Mouse (Mus musculus): Measurements from ENCODE around the gene Itga6.
A peak's percentile ranks its signal among the peaks of the same experiment; 100 is the strongest.

Gene Itga6

DNA sequence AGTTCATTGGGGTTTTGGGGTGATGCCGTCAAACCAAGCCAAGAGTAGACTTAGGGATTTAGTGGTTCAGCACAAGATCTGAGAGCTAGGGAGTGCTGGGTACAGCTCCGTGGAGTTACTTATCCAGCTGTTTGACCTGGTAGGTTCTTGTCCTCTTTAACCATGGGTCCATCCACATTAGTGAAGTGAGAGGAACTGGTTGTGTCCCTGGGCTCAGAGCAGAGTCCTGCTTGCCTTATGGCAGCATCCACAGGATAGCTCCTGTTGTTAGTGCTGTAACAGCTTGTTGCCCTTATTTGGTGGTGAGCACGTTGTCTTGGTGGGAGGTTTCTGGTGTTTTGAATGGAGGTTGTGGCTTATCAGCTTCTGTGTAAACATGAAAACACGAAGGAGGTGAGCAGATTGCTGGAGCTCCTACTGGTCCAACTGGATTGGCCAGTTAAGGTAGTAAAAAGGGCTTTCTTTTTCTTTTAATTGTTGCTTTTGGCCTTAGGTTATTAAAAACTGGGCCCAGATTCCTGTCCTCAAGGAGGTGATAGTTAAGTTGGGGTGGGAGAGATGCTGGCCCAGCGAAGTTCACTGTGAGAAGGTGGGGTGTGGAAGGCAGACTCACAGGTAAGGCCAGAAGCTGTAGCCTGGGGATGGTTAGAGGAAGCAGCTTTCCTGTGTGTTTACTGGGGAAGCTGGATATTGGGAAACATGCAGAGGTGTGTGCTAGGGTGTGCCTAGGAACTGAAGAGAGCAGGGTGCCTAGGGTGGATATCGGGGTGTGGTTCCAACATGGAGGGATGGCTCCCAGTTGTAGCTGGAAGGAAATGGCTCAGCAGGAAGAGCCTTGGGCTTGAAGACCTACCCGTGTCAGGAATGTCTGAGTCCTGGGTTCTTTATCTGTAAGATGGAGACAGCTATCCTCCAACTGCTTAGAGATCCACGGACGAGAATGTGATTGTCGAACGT, 60.5 kb downstream of the Itga6 start:
- no peak for DNase-seq

DNA sequence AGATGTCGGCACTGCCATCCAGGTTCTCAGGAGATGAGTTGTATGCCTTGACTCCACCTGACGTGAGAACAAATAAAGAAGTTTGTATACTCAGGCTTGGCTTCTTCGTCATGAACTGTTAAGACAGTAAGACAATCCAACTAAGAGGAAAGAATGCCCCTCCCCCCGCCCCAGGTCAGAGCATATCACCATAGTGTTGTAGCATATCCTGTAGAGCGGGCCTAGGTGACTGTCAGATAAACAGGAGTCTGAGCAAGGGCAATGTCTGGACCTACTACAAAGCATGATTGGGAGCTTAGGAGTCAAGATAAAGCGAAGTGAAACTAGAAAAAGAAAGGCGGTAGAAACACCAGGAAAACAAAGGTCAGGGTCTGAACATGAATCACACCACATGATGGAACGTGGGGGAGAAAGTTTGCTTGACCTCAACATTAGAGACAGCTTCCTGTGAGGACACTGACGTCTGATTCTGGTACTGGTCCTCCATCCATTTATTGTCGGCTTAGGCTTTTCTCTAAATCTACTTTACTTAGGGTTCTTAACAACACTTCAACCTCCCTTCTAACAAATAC, 64.0 kb downstream of the Itga6 start:
- DNase-seq = no peak

DNA sequence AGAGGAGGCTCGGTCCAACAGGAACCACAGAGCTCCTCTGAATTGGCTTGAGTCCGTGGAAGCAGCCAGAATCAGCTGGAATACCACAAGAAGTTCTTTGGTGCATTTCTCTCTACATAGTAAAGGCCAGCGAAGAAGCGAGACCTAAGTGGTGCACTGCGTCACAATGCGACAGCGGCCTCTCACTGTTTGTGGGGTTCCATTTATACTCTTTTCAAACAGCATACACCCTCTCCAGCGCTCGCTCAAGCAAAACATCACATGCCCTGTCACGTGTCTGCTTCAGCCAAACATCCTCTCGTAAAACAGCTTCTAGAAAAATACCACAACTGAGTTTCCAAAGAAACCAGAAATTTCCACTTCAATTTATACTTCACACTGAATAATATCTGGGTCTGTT, 64.6 kb downstream of the Itga6 start:
- DNase-seq = no peak

DNA sequence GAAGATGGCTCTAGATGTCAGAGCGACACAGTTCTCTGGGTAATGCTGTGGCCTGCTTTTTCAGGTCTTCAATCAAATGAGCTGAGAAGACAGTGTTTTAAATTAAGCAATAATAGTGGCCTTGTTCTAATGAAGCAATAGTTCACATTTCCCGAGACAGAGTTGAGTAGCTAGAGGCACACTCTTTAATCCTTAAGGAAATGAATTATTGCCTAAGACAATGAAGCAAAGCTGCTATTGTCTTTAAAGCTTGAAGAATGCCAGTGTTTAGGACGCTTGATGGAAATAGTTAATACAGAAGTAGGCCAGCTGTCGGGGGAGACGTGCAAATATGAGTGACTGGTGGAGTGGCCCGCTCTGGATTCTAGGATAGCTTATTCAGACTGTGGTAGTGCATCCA, 65.5 kb downstream of the Itga6 start:
- no peak for DNase-seq

DNA sequence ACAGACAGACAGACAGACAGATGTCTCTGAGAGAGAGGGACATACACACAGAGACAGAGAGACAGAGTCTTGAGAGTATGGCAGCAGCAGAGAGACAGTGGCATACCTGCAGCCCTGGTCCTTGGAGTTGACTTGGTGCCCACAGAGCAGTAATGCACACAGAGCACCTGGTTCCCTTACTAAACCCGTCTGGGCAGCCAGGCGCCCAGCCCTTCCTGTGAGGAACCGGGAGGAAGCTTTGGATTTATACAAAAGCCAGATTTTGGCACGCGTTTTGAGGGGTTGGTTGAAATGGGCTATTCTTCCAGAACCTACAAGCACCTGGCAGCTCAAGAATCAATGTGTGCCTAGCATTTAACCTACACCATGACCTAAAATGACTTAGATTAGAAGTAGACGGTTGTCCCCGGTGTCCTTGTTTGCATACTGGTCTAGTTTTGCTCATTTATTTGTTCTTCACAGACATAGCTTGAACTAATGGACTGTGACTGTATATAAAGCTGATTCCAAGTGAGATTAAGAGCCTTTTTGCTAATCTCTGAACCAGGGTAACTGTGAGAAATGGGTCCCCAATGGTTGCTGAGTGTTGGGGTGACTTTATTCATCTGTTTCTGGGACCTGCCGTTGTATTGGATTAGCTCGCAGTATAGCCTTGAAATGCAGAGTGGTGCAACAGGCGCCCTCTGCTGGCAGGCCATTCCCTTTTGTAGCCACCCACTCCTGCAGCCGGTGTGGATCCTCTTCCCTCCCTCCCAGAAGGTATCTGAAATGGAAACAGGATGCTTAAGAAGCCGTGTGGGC, 67.0 kb downstream of the Itga6 start:
- DNase-seq = peak; percentile 74

DNA sequence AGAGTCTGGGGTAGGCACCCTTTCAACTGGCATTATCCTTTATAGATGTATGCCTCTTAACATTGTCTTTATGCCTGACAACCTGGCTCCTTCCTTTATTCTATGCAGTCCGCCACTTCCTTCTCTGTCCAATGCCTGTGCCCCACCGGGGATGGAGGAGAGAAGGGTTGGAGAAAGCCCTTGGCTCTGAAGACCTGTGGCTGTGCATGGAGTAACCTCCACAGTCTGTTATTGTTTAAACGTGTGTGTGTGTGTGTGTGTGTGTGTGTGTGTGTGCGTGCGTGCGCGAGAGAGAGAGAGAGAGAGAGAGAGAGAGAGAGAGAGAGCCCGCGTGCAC, 67.6 kb downstream of the Itga6 start:
- DNase-seq = no peak

DNA sequence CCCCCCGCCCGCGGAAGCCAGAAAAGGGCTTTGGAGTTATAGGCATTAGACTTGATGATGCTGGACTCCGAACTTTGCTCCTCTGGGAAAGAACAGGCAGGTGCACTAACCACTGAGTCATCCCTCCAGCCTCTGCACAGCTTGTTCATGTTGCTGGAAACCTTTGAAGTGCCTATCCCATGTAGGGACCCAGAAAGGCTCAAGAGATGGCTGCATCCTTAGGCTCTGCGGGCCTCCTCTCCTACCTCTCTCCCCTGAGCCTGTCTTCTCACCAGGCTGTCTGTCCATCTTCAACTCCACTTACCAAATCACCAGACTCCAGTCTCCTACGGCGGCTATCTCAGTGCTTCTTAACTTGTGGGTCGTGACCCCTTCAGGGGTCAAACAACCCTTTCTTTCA, 68.0 kb downstream of the Itga6 start:
- no peak for DNase-seq

DNA sequence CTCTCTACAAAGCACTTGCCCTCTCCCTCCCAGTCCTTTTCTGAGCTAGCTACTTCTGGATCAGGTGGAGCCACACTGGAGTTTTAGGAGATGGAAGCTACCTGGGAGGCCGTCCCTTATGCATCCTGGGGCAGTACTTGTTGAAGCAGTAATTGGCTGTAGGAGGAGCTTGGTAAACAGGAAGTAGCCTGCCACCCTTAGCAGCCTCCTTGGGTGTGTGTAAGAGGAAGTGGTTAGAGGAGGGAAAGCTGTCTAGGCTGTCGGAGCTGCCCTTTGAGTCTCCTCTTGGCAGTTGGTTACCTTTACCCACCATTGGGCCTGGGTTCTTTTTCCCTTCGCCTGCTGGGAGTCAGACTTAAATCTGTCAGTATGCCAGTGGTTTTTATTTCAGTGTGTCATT, 68.6 kb downstream of the Itga6 start:
- no peak for DNase-seq

DNA sequence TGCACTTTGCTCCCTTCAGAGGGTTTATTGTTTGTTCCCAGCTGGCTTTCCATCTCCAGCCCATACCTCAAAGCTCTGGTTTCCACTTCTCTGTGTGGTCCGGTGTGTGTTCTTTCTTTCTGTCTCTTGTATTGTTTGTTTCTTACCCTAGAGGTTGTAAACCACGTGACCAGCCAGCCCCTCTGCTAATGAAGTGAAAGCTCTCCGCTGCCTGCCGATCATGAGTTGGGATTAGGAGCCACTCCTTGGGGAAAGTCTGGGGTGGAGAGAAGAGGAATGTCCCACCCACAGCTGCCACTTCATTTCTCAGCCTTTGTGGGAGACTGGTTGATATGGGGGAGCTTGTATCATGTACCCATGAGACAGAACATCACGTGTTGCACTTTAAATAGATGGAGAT, 69.9 kb downstream of the Itga6 start:
- no peak for DNase-seq

DNA sequence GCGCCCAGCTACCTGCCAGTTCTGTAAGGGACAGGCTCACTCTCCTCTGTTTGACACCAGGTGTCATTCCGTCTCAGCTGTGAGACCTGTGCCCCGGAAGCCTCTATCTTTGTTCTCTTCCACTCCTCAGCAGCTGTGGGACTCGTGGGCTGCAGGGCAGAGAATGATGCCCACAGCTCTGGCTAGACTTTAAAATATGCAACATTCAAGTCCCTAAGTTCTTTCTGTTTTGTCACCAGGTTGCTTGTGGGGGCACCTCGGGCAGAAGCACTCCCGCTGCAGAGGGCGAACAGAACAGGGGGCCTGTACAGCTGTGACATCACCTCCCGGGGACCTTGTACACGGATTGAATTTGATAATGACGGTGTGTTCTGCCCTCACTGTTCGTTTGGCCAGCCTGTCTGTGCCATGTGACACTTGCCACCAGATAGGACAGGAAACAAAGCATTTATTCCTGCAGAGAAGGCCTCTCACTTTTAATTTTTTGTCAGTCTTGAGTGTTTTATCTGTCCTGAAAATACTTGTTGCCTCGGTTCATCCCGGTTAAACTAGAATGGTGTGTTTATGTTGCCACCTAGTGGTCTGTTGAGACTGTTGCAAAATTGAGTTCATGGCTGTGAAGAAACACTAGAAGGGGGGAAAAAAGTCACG, 71.1 kb downstream of the Itga6 start:
- peak; percentile 38 for DNase-seq

DNA sequence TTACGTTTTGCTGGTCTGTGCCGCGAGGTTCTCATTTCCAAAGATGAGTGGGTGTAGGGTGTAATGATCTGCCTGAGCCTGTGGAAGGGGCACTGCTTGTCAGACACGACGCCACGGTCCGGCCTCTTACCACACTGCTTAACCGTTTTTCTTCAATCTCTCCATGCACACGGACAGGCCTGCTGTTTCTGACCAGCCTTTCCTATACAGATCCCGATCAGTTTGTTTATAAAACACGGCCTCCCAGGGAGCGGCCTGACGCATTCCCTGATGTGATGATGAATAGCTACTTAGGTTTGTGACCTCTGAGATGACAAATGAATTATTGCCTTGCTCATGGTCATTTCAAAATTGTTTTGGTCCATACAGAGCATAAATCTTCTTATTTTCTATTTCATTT, 78.7 kb downstream of the Itga6 start:
- no peak for DNase-seq

DNA sequence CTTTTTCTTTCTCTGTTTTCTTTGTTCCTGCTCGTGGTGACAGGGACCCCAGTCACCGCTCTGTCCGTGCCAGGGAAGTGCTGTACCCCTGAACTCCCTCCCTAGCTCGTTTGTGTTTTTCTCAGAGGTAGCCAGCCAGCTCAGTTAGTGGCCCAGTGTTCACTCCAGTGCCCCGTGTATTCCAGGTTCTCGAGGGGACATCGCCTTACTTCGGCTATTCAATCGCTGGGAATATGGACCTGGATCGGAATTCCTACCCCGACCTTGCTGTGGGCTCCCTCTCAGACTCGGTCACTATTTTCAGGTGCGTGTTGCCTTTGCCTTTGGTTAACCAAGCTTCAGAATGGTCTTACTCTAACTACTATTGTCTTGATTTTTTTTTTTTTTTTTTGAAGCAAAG, 82.3 kb downstream of the Itga6 start:
- no peak for DNase-seq

DNA sequence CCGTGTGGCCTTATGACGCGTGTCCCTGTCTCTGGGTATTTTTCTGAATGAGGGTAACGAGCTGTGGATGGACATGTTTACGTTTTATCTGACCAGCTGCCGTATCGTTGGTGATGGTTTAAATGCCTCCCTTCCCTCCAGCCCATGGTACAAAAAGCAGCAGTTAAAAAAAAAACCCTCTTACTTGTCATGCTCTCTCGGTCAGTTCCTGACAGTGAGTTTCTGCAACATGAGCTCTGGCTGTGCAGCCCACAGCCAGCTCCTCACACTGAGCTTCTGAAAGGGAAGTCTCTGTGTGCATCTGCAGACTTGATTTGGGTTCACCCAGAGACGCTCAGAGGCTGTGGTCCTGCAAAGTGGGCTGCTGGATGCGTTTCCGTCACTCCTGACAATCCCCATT, 83.5 kb downstream of the Itga6 start:
- no peak for DNase-seq

DNA sequence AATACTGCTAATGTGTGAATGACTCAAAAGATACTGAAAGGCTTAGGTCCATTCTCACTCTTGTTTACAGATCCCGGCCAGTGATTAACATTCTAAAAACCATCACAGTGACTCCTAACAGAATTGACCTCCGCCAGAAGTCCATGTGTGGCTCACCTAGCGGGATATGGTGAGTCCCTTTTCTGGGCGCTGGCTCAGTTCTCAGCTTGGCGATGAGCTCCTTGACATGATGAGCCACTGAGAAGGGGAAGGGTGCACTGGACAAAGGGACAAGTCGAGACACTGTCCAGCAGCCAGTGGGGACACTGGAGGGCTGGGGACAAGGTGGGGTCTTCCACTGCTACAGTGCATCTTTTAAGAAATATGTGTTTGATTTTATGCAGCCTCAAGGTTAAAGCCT, 88.2 kb downstream of the Itga6 start:
- DNase-seq = no peak

DNA sequence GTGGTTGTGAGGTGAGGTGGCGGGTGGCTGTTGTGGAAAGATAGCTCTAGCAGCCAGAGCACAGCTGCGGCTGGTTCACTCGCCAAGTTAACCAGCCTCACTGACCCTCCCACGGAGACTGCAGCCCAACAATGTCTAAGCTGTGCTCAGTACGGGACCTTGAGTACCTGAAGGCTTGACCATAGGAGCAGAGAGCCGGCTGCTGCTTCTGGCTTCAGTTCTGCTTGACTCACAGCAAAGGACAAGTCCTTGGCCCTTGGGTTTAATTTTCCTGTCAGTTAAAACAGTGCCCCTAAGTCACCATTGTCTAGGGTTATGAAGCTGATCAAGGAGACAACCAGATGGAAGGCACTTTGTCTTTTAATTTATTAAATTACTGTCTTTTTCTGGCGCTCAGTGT, 89.0 kb downstream of the Itga6 start:
- DNase-seq = no peak

DNA sequence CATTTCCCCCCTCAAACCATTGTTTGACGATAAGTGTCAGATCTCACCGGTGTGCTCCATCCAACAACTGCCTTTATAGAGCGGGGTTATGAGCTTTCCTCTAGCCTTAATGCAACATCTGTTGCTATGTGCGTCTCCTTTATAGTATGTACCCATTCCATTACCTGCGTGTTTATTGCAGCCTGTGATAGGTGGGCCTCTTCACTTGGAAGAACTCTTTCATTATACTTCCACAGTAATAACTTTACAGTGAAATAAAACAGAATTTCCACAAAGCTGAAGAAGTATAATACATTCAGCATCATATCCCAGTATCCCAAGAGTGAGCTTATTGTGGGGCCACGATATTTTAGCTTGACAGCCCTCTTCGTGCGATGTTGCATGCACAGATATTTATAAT, 90.1 kb downstream of the Itga6 start:
- DNase-seq = no peak

DNA sequence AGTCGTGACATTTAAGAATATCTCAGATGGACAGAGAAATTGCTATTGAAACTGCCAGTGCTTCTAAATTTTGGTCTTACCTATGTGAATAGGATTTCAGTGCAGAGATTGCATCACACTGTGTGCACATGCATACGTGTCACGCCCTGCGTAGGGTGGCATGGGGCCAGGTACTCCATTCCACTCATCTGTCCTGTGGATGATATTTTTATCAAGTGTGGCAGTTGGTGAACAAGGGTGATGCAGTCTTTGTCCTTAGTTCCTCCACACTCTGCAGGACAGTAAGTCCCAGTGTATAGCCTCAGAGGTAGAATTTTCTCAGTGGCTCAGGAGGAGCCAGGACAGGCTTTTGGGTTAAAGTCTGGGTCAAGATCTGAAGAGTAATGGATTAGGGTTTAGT, 90.8 kb downstream of the Itga6 start:
- no peak for DNase-seq

DNA sequence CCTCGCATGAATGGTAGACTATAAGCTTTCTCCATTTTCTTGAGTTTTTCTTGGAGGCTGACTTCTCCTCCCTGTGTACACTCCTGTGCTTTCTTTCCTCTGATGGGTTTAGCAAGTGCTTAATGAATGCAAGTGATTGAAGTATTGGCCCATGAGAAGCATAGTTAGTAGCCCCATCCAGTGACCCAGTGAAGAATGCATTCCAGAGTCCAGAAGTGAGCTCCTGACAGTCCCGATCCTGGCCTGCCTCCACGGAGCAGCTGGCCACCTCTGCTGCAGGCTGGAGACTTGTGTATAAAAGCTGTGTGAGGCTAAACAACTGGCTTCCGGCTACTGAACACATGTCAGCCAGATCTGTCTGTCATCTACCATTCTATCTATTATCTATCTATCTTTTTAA, 91.8 kb downstream of the Itga6 start:
- DNase-seq = no peak

DNA sequence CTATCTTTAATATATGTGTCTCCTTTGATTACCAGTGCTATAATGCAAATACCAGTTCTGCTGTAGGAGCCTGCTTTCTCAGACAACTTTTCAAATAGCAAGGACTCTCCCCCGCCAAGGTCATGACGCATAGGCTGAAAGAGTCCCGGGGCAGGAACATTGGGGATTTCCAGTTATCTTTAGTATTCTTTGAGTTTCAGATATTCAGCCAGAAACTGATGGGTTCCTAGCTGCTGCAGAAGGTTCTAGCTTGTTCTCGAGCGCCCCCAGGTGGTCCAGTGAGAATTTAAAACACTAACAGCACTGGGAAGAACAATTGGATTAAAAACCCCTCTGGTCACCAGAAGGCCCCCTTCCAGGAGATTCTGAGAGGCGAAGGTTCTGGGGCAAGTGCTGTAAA, 92.4 kb downstream of the Itga6 start:
- peak; percentile 16 for DNase-seq

DNA sequence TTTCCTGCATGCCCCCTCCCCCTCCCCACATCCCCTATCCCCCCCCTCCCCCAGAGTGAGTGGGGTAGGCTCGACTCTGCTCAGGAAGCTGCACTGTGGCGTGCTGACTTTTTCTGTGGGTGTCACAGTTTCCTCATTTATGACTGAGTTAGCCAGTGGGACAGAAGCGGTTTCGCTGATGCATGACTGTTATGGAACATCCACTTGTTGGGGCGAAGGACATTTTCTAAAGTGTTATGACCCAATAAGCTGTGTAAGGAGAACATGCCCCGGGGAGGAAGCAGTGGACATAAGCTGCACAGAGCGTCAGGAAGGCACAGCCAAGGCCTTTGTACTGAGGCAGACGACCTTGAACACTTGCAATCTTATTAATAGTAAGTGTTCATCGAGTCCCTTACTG, 97.9 kb downstream of the Itga6 start:
- DNase-seq = no peak

DNA sequence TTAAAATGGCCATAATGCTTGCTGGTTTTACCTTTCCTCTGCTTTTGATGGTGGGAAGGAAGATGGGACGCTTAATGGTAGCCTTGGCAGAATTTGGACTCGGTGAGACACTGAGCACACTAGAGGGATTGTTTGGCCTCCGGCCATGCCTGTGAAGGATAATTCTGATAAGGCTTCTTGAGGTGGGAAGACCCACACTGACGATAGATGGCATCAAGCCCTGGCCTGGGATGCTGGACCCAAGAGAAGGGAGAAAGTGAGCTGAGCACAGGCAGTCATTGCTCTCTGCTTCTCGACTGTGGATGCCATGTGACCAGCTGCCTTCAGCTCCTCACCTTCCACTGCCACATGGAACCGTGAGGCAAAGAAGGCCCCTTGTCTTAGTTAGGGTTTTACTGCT, 99.5 kb downstream of the Itga6 start:
- DNase-seq = no peak

DNA sequence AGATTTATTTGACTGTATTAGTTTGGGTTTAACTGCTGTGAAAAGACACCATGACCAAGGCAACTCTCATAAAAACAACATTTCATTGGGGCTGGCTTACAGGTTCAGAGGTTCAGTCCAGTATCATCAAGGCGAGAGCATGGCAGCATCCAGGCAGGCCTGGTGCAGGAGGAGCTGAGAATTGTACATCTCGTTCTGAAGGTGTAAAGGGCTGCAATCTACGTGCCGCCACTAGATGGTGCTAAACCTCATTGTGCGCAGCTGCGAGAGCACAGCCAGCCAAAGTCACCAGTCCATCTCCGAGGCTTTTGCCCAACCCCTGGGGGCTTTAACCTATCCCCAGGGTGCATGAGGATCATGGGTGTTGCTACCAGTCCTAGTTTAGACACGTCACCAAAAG, 106.7 kb downstream of the Itga6 start:
- DNase-seq = peak; percentile 68

DNA sequence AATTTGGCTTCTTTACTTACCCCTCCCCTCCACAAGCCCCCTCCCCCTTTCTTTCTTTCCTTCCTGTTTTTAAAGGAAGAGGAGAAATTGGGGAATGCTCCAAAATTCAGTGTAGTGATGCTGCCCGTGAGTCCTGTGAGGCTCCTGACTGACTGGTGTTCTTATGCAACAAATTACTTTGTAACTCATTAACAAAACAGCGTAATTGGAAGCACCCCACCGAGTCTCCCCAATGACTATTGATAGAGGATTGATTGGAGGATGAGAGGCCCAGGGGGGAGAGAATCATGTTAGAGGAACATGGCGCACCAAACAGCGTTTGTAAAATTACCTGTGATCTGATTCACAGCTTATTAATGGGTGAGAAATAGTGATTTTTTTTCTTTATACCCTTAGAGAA, 109.7 kb downstream of the Itga6 start:
- DNase-seq = no peak
